In the genomic region with DNA sequence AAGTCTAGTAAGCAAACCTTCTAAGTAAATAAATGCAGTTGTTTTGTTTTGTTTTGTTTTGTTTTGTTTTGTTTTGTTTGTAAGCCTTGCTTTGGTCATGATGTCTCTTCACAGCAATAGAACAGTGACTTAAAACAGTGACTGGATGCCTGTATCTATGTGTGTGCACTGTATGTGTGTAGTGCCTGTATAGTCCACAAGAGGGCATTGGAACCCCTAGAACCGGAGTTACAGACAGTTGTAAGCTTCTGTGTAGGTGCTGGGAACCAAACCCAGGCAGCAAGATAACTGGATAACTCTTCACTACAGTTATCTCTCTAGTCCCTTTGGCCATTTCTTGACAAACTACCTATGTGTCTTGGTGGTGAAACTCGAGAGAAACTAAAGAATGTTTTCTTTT, we compare ENCODE assay signal across 19 mouse cellular contexts. TPM values are rescaled to one million over a fixed set of nuclear protein-coding genes. Genes with fewer than 3 reads are reported as not detected.
"Had no signal": no experiment of that assay in that cellular context is flagged by ENCODE, and none has a peak within 500 bp of the region (broad histone marks: within the 10 kb centered on the region; RNA-seq: fewer than 3 reads in every experiment).

No protein-coding gene starts in this region.

- H3K27me3 ChIP-seq: kidney, embryonic 15.5 days; liver, embryonic 13.5 days; lung, embryonic 15.5 days had no signal

- ATAC-seq: midbrain, embryonic 16.5 days had no signal

- H3K9ac ChIP-seq: kidney, embryonic 15.5 days; liver, embryonic 13.5 days; lung, embryonic 15.5 days had no signal

- H3K36me3 ChIP-seq: kidney, embryonic 15.5 days; limb, embryonic 10.5 days; liver, embryonic 13.5 days; lung, embryonic 15.5 days had no signal

- DNase-seq: kidney, adult 2 months; kidney, postnatal 14 days; liver, embryonic 13.5 days; lung, postnatal 14 days; right cerebral cortex, postnatal 14 days; thymus, postnatal 4 days had no signal

- H3K9me3 ChIP-seq: kidney, embryonic 15.5 days; limb, embryonic 10.5 days; lung, embryonic 15.5 days had no signal

- H3K4me1 ChIP-seq: kidney, embryonic 15.5 days; limb, embryonic 10.5 days; liver, embryonic 13.5 days; lung, embryonic 15.5 days had no signal

- H3K27ac ChIP-seq: kidney, embryonic 15.5 days; left cerebral cortex, adult 2 months; limb, embryonic 10.5 days; liver, embryonic 13.5 days; lung, embryonic 15.5 days; macrophage had no signal

- H3K4me3 ChIP-seq: kidney, embryonic 15.5 days; left cerebral cortex, adult 2 months; limb, embryonic 10.5 days; liver, embryonic 13.5 days; lung, embryonic 15.5 days had no signal

- H3K4me2 ChIP-seq: kidney, embryonic 15.5 days; liver, embryonic 13.5 days; lung, embryonic 15.5 days; midbrain, embryonic 11.5 days had no signal

RNA-seq across cellular contexts. Expression of gene Gm17657, which starts 23.8 kb away (rescaled TPM):
- total RNA-seq: layer of hippocampus, adult 8-10 months; layer of hippocampus, postnatal 25 days; left cerebral cortex, adult 2 months; left cerebral cortex, postnatal 14 days had no signal
- polyA plus RNA-seq: kidney, adult 2 months; kidney, embryonic 15.5 days; large intestine, adult 2 months; limb, embryonic 10.5 days; liver, embryonic 13.5 days; lung, embryonic 15.5 days; macrophage; midbrain, embryonic 11.5 days; midbrain, embryonic 16.5 days; neural tube, embryonic 14.5 days; stomach, embryonic 16.5 days had no signal

RNA-seq across cellular contexts. Expression of gene Tmem217, which starts 26.6 kb away (rescaled TPM):
- total RNA-seq: layer of hippocampus, adult 8-10 months; left cerebral cortex, adult 2 months had no signal
- polyA plus RNA-seq: large intestine, adult 2 months had no signal
